Mouse (Mus musculus): ENCODE measurements around the gene Ninl.
A peak's percentile ranks its signal among the peaks of the same experiment; 100 is the strongest.
"Not testable (repeated sequence)": the region's sequence is repeated elsewhere in the genome, so short reads cannot be mapped to it uniquely, and the experiment has no call there.

The Ninl gene

DNA sequence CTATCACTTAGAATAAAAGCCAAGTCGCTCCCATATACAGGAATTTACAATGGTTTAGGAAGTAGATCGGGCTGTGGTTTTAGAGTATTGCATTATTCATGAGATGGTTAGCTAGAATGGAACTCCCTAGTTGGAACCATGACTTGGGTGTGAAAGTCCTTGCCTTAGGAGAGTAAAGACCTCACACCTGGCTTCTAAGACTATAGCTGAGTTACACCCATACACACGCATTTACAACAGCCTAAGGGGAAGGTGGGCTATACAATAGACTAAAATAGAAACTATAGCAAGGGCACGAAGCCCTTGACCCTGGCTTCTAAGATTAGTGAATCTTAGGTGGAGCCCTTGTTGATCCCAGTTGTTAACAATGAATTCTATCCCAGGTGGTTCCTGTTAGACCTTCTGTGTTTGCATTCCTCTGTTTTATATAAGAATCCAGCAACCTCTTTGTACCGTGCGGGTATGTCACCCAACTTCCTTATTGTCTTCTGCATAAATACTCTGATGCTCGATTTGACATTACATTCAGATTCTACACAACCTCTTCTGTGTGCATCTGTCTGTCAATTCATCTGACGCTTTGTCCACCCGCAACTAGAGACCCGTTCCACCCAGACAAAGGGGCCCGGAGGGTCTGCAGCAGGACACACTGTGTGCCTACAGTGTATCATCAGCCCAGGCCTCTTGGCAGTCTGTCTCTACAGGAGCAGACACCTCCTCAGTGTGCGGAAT, 91.1 kb downstream of the Ninl start:
- DNase-seq: not testable (repeated sequence)

DNA sequence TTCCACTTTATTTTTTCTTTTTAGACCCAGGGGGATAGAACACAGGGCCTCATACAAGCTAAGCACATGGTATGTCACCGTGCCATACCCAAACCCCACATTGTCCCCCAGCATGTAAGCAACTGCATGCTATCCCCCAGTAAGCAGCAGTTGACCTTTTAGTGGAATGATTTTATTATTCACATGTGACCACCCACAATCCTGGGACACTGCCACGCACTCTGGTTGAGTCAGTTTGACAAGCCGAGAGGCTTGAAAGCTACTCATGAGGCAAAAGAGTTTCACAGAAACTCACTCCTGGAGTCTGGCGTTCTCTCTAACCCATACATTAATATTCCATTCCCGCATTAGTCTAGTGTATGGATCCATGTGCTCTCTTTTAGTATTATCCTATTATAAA, 91.8 kb downstream of the Ninl start:
- not testable (repeated sequence) for DNase-seq

DNA sequence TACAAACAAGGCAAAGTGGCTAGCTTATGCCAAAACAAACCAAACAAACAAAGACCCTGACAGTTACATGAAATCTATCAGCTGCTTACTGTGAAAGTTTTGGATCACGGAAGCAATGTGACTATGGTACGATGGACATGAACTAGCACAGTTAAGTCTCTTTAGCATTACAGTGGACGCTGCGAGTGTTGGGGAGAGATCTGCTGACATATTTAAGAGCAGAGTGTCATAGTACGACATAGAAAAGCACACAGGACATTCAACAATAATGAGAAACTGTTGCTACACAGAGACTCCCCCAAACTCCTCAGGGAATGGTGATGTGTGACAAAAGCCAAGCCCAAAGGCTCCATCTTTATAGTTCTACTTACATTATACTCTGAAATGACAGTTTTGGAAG, 95.2 kb downstream of the Ninl start:
- no peak for DNase-seq

DNA sequence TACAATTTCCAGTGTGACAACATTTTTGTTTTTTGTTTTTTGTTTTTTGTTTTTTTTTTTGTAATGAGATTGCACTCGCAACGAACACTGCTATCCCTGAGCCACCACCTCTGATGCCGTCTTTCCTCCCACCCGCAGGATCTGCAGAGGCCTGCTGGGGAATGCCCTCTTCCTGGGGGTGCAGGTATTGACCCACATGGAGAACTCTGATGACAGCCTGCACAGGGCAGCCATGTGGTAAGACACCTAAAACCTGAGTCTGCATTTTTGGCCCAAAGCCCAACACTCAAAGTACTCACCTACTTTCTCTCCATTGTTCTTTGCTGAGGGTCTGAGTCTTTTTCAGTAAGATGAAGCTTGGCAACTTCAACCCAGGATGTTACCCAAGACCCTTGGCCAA, 104.5 kb downstream of the Ninl start:
- DNase-seq: no peak

DNA sequence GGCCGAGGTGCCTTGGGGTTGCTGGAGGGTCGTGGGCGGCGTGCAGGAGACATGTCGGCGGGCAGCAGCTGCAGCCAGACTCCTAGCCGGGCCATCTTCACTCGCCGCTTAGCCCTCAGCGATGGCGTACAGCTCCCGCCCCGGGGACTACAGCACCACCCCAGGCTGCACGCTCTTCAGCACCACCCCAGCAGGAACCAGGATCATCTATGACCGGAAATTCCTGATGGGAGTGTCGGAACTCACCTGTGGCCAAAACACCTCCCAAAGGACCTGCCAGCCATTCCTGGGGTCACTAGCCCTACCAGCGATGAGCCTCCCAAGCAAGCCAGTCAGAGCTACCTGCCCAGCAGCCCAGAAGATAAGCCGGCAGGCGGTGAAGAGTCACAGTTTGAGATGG, 105.7 kb downstream of the Ninl start:
- DNase-seq: no peak

DNA sequence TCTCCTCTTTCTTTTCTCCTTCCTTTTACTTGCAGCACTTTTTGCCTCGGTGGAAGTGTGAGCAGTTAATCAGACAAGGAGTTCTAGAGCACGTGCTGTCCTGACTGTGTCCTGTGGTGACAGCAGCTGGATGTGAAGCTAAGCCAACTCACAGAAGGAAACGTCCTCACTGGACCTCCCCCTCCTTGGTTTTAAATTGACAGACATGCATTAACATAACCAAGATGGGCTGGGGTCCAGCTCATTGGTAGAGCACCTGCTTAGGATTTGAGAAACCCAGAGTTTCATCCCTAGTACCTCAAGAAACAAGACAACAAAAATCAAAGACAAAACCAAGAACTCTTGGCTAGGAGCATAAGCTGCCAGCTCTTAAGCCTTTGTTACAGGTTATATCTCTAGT, 108.4 kb downstream of the Ninl start:
- DNase-seq: no peak

DNA sequence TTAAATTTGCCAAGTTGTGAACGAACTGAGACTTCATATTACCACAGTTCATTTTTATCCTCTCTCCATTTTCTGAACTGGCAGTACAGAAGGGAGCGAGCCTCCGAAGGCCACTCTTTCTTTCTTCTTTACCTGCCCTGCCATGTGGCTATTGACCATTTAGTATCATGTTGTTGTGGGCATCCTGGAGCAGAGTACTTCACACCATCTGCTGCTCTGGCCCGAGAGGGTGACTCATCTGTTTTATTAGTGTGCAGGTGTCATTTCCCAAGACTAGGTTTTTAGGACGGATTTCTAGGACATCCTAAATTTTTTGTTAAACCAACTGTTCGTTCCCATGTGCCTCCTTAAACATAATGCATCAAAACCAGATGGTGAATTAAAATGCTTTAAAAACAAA, 110.0 kb downstream of the Ninl start:
- no peak for DNase-seq

DNA sequence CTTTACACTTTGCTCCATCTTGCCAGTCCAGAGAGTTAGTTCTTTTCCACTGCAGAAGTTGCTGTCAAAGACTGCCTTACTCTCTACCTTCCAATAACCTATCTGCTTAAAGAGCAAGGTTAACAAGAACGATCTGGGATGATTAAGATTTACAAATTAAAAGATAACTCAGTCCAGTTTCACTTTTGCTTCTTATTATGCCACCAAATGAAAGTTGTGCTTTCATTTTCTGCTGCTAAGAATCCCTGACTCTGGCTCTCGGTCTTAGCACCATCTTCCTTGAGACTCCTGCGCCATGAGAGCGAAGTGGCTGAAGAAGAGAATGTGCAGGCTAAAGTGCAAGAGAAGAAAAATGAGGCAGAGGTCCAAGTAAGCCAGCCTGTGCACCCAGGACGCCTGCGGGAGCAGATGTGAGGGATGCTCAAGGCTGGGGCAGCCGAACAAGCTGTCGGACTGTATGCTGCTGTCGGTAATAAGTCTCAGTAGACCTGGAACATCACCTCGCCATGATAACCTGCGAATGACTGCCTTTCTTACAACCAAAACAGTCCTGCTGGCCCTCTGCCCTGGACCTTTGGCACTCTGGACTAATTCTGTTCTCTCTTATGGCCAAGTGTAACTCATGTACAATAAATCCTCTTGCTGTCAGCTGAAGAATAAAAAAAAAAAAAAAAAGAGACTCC, 112.0 kb downstream of the Ninl start:
- DNase-seq: peak; percentile 63

DNA sequence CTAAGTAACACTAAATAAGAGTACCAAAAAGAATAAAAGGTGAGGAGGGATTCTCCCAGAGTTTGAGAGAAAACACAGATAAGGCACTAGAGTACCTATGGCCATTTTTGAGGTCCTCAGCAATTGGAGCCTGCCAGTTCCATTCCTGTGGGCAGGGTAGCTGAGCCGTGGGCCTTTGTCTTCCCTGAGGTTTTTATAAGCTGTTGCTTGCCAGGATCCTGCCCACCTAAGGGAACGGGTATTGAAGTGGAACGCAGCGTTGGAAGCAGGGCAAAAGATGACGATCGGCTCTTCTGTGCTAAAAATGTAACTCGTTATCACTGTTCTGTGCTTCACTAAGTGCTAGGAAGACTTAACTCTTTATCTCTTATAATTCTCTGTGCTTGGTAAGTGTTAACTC, 115.7 kb downstream of the Ninl start:
- no peak for DNase-seq

DNA sequence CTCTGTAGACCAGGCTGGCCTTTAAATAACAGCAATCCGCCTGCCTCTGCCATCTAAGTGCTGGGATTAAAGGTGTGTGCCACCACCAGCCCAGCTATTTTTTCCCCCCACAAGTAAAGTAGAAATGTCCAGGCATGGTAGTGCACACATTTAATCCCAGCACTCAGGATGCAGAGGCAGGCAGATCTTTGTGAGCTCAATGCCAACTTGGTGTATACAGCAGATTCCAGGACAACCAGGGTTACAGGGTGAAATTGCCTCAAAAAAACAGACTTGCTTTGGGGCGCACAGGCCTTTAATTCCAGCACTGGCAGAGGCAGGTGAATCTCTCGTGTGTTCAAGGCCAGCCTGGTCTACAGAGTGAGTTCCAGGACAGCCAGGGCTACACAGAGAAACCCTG, 116.2 kb downstream of the Ninl start:
- no peak for DNase-seq

DNA sequence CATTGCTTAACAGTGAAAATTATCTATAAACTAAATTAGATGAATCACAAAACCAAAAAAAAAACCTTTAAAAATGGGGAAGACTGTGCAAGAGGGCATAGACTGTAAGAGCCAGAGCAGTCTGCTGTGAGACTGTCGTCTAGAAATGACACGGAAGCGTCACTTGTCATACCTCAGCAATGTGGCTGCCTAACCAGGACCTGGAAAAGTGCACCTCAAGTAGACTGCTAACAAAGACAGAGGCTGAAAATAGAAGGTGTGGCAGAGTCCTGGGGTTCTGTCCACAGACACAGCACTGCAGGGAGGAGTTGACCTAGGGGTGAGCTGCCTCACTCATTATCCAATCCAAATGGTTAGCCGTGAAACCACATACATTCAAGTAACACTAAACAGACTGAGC, 117.0 kb downstream of the Ninl start:
- DNase-seq: no peak

DNA sequence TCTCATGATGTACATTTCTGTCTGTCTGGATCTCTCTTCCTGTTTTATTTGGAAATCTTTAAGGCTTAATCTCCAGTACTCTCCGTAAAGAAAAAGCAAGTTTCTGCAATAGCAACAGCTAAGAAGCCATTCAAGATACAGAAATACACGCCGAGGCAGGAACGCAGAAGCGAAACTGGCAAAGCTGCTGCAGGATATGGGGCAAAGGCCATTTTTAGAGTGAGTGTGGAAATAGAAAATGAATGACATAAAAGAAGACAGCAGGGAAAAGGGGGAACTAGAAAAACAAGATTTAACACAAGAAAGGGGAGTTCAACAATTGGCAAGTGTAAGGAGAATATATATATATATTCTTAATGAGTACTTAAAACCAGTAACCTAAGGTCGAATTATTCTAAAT, 117.5 kb downstream of the Ninl start:
- no peak for DNase-seq

DNA sequence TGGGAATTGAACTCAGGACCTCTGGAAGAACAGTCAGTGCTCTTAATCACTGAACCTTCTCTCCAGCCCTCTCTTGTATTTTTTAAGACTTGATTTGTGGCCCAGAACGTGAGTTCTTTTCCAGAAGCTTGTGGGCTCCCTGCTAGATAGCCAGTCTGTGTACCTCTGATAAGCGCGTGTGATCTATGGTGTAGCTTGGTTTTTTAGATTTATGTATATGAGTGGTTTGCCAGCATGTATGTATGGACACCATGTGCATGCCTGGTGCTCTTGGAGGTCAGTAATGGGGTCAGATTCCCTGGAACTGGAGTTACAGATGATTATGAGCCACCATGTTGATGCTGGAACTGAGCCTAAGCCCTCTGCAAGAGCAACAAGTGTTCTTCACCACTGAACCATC, 118.6 kb downstream of the Ninl start:
- no peak for DNase-seq

DNA sequence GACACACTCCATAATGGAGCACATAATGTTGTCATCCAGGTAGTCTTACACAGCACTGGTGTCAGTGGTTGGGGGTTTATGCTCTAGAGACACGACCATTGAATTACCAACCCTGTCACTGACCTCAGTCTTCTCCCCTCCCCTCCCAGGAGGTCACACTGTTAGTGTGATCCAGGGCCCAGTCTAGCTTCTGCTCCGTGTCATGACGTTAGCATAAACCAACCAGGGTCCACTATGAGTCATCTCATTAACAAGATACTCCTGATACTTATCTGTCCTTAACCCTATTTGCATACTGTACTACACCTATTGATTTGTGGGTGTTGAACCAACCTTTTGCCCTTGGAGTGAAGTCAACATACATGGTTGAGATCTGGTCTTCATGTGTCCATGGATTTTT, 120.5 kb downstream of the Ninl start:
- no peak for DNase-seq

DNA sequence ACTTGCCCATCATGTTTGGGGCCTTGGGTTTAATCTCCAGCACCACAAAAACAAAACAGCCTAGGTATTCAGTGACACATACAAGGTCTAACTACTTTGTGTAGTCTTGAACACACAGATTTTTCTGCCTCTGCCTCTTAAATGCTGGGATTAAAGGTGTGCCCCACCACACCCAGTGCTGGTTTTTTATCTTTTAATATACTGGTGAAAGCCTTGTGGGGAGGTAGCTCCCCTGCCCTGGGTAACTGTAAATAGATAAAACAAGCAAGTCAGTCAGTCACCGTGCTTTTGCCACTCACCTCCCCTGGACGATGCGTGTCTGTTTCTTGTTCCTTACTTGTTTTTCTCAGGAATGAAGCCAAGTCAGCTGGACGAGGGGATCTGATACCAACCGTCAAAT, 123.4 kb downstream of the Ninl start:
- no peak for DNase-seq

DNA sequence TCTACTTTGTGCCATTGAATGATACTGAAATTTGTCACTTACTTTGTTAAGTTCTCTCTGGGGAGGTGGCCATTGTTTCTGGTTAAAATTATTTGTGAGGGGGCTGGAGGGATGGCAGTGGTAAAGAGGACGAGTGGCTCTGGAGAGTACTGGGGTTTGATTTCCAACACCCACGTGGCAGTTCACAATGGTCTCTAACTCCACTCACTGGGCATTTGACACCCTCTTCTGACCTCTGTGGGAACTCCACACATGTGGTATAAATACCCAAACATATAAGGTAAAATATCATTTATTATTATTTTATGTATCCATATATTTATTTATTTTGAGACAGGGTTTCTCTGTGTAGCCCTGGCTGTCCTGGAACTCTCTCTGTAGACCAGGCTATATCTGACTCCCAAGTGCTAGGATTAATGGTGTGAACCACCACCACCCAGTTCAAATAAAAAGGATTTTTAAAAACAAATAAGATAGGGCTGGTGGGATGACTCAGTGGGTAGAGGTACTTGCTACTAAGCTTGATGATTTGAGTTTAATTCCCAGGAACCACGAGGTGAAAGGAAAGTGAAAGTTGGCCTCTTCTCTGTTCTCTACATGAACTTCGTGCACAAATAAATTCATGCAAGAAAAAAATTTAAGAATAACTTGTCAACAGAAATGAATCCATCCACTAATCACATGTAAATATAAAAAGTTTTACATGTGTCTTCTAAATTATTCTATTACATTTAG, 124.2 kb downstream of the Ninl start:
- no peak for DNase-seq

DNA sequence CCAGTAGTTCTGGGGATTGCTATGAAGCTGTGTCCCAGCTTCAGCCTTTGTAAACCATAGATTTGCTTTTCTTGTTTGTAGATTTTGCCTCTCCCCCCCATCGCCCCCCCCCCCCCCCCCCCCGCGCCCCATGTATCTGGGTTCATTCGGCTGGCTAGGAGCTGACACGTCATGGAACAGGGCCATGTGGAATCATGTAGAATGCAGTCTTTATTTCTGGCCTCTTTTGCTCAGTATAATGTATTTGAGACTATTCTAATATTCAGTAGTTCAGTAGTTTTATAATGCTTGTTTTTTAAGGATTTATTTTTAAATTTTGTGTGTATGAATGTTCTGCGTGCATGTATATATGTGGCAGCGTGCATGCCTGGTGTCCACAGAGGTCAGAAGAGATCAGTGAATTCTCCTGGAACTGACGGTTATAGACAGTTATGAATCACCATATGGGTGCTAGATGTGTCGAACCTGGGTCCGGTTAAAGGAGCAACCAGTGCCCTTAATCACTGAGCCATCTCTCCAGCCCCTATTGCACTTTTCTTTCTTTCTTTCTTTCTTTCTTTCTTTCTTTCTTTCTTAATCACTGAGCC, 128.8 kb downstream of the Ninl start:
- DNase-seq: no peak

DNA sequence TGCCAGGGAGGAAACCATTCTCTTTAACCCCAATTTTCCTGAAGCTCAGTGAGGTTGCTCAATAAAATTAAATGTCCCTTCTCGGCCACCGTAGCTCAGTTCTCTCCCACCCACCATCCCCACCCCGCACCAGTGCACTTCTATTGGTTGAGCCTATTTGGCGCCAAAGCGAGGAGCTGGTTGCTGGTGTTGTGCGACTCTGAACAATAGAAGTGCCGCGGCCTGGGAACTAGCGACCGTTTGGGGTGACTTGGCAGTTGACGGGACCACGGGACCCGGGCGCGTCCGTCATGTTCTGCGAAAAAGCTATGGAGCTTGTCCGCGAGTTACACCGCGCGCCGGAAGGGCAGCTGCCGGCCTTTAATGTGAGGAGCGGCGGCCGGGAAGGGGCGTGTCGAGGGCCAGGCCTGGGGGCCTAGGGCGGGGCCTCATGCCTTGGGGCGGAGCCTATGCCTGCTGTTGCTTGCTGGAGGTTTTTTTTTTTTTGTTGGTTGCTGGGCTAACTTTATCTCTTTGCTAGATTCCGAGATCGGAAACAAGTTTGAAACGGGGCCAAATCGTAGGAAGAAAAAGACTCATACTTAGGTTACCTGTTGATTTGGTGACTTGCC, 129.6 kb downstream of the Ninl start:
- DNase-seq: peak; percentile 98

DNA sequence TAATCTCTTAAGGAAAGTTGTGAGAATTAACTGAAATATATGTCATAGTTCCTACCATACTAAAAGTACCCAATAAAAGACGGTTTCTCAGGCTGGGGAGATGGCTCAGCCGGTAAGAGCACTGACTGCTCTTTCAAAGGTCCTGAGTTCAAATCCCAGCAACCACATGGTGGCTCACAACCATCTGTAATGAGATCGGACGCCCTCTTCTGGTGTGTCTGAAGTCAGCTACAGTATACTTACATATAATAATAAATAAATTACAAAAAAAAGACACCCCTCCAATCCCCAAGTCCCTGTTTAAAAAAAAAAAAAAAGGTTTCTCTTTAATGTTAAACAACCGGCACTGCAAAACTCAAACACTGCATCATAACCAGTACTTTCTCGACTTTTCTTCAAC, 130.3 kb downstream of the Ninl start:
- not testable (repeated sequence) for DNase-seq

DNA sequence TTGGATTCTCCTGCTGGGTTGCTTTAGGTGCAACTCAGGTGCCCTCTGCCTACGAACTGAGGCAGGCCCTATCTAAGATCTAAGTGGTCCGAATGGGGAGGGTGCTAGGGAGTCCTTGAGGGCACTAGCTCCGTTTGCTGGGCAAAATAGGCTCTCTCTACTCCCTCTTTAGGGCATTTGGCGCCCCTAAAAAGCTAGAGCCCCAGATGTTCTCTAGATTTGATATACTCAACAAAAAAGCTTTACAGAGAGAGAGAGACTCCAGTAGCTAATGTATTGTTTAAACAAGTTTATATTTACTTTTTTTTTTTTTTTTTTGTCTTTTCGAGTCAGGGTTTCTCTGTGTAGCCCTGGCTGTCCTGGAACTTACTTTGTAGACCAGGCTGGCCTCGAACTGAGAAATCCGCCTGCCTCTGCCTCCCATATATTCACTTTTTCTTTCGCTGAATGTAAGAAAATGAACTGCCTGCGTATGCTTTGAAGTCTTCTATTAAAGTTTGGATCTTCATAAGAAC, 134.2 kb downstream of the Ninl start, which contains the start of gene Gins1:
TSS of gene Gins1 (plus strand) at position 465 of the 515 bp plus-strand sequence.
- no peak for DNase-seq

DNA sequence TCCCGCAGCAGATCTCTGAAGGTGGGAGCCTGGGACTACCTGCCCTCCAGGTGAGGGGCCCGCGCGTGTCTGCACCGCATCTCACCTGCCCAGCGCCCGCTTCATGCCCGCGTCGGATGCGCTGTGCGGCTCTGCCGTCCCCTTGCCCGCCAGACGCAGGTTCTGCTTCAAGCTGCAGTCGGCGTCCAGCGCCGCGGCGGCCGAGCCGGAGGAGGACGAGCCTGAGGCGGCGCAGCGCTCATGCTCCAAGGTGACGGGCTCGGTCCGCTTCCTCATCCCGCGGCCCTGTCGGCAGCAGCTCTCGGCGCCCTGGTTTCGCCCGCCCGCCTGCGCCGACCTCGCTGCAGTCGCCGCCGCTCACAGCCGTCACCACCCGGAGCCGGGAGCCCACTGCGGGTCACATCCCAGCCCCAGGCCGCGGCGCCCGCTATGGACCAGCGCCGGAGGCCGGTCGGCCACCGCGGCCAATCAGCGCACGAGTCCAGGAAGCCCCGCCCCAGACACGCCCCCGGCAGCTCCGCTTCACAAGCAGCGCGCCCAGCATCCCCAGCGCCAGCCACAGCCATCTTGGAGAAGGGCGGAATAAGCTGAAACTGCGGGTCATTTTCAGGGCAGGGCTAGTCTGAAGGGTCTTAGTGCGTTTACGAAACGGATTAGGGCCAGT, 134.8 kb downstream of the Ninl start, which contains the start of gene Abhd12:
TSS of gene Abhd12 (minus strand) at position 470 of the 664 bp plus-strand sequence.
- peak; percentile 99 for DNase-seq

DNA sequence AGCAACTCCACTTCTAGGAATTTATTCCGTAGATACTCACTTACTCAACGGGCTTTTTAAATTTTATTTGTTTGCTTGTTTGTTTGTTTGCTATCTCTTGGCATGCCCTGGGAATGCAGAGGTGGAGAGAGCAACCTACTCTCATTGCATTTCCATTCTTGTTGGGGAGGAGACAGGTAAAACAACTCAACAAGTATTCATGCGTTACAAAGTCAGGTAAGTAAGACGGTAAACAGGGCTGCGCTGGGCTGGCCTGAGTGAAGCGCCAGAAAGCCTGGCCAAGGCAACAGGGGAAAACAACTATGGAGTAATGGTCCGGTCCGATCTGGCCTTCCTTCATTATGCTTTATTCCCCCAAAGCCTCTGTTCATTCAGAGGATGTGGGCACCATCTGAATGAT, 136.8 kb downstream of the Ninl start:
- no peak for DNase-seq
